Comparison of ENCODE assay signal across 11 mouse cellular contexts in the genomic region with DNA sequence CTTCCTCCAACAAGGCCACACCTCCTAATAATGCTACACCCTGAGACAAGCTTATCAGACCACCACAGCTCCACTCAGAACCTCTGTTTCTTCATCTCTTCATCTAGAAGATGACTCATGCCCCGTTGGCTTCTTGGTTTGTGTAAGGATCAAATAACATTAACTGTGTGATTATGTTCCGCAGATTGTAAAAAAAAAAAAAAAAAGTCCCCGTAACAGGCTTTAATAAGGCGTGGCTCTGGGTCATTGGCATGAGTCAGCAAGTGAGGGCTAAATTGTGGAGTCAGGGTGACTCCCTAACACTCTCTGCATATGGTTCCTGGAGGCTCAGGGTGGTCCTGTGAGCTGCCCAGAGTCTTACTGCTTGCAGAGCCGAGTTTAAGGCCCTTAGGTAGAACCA. TPM values are rescaled to one million over a fixed set of nuclear protein-coding genes. Genes with fewer than 3 reads are reported as not detected.
DNase-seq lines count a peak whose midpoint lies in the region; ATAC-seq lines count a peak whose summit lies in the region.
"Had no signal": no experiment of that assay in that cellular context is flagged by ENCODE, and none has a peak within 500 bp of the region (broad histone marks: within the 10 kb centered on the region; RNA-seq: fewer than 3 reads in every experiment).

No protein-coding gene starts in this region.

- ATAC-seq in embryonic facial prominence, embryonic 14.5 days (ENCODE audit: low read depth) = no peak
- ATAC-seq in liver, embryonic 16.5 days (ENCODE audit: low read depth) = peak; percentile 45; the same call in 1 of the 2 replicates
- ATAC-seq: CD4-positive, CD25-positive, alpha-beta regulatory T cell, adult 4 months had no signal

- no peaks in the 10 kb centered on the region for H3K9me3 ChIP-seq in embryonic facial prominence, embryonic 14.5 days (ENCODE audit: control insufficient read depth, low read length)
- no peaks in the 10 kb centered on the region for H3K9me3 ChIP-seq in liver, embryonic 16.5 days (replicated peaks; ENCODE audit: control insufficient read depth, low read length)

- 34% methylated on average over 5 of the region's 5 CpGs for WGBS in embryonic facial prominence, embryonic 14.5 days
- WGBS in liver, embryonic 16.5 days (ENCODE audit: insufficient replicate concordance) = 15% methylated on average over 5 of the region's 5 CpGs

- no peak overlapping the region for H3K4me2 ChIP-seq in embryonic facial prominence, embryonic 14.5 days (ENCODE audit: low read depth, low read length)
- no peak overlapping the region for H3K4me2 ChIP-seq in liver, embryonic 16.5 days (ENCODE audit: low read depth, low read length)

- no peak overlapping the region for H3K9ac ChIP-seq in embryonic facial prominence, embryonic 14.5 days (ENCODE audit: low read depth, low read length)
- no peak overlapping the region for H3K9ac ChIP-seq in liver, embryonic 16.5 days (ENCODE audit: low read depth, low read length)

- no peak overlapping the region for H3K4me3 ChIP-seq in embryonic facial prominence, embryonic 14.5 days (ENCODE audit: low read depth, low read length)
- H3K4me3 ChIP-seq in liver, embryonic 16.5 days (ENCODE audit: low read depth, low read length) = no peak overlapping the region

- peak; percentile 10 for DNase-seq in embryo, embryonic 10 days (ENCODE audit: low spot score)
- no peak for DNase-seq in embryo, embryonic 11 days
- peak; percentile 100 for DNase-seq in 416B (ENCODE audit: low read depth)
- DNase-seq in embryonic facial prominence, embryonic 14.5 days (ENCODE audit: low spot score) = peak; percentile 45
- DNase-seq in urinary bladder, postnatal 10 days (ENCODE audit: low spot score) = no peak
- no peak for DNase-seq in spleen, adult 12 weeks (ENCODE audit: low spot score)
- DNase-seq in layer of hippocampus, adult 18-20 months (ENCODE audit: low spot score in 2 of 2) = no peak
- DNase-seq: gastrocnemius, postnatal 14 days; kidney, adult 8-10 months had no signal

- no peaks in the 10 kb centered on the region for H3K36me3 ChIP-seq in embryonic facial prominence, embryonic 14.5 days (ENCODE audit: control insufficient read depth, insufficient read depth, low read length)
- H3K36me3 ChIP-seq in liver, embryonic 16.5 days (ENCODE audit: control insufficient read depth, insufficient read depth) = no peaks in the 10 kb centered on the region

- no peak overlapping the region for H3K27ac ChIP-seq in embryonic facial prominence, embryonic 14.5 days (replicated peaks; ENCODE audit: low read depth, low read length)
- no peak overlapping the region for H3K27ac ChIP-seq in liver, embryonic 16.5 days (ENCODE audit: low read length)

- no peaks in the 10 kb centered on the region for H3K27me3 ChIP-seq in embryonic facial prominence, embryonic 14.5 days (replicated peaks; ENCODE audit: control insufficient read depth, insufficient read depth, low read length)
- H3K27me3 ChIP-seq in liver, embryonic 16.5 days (ENCODE audit: control insufficient read depth, insufficient read depth, low read depth, low read length) = no peaks in the 10 kb centered on the region

- peaks cover 13% of the 10 kb centered on the region for H3K4me1 ChIP-seq in embryonic facial prominence, embryonic 14.5 days (ENCODE audit: control insufficient read depth, insufficient read depth, low read length)
- H3K4me1 ChIP-seq in liver, embryonic 16.5 days (ENCODE audit: control insufficient read depth, low read depth, low read length) = peaks cover 22% of the 10 kb centered on the region

RNA-seq across cellular contexts. Expression of gene Myh9, which starts 39.7 kb away (rescaled TPM):
- 48.8 and 53.7 TPM in 2 replicates for polyA plus RNA-seq in embryonic facial prominence, embryonic 14.5 days (2014; fragmentation: Nextera tagmentation; extraction: Ambion mirVana)
- polyA plus RNA-seq in liver, embryonic 16.5 days (2015; fragmentation: Nextera tagmentation; extraction: Ambion mirVana) = 19.7 and 21.9 TPM in 2 replicates
- 10 to 100 TPM; 86.7 to 88.3 TPM for total RNA-seq in layer of hippocampus, adult 18-20 months (2021)

RNA-seq across cellular contexts. Expression of gene Txn2, which starts 47.1 kb away (rescaled TPM):
- 234 and 271 TPM in 2 replicates for polyA plus RNA-seq in embryonic facial prominence, embryonic 14.5 days (2014; fragmentation: Nextera tagmentation; extraction: Ambion mirVana)
- 177 and 180 TPM in 2 replicates for polyA plus RNA-seq in liver, embryonic 16.5 days (2015; fragmentation: Nextera tagmentation; extraction: Ambion mirVana)
- total RNA-seq in layer of hippocampus, adult 18-20 months (2021) = 100 to 1,000 TPM; 134 to 140 TPM

Comparison
In these comparisons a context has a peak if more than half of its experiments do, and no peak if none do; other contexts are left out.
1. DNase-seq: peak in embryo, embryonic 10 days (single experiment), 416B (single experiment) and embryonic facial prominence, embryonic 14.5 days (single experiment); none in embryo, embryonic 11 days (single experiment), urinary bladder, postnatal 10 days (single experiment), spleen, adult 12 weeks (single experiment) and layer of hippocampus, adult 18-20 months (0 of 2).